Mouse (Mus musculus): ENCODE measurements around the gene Sprr2b. TPM values are rescaled to one million over a fixed set of nuclear protein-coding genes. Genes with fewer than 3 reads are reported as not detected.

Sprr2b gene
- not detected for polyA plus RNA-seq (2015; fragmentation: Illumina TruSeq; extraction: RNeasy Lipid Tissue Mini Kit (QIAGEN cat#74804); ENCODE audit: insufficient read depth, low read depth, low replicate concordance)

GRCm38 (mm10) chr3:92316320-92316719, at the start of gene Sprr2b:
Sprr2b (plus strand) TSS chr3:92316620.

GRCm38 (mm10) chr3:92285101-92285500, 31.3 kb upstream of the Sprr2b start, which contains the start of gene Sprr2a3:
Sprr2a3 (plus strand) TSS chr3:92285417.

GRCm38 (mm10) chr3:92338840-92339239, 22.4 kb downstream of the Sprr2b start, which contains the start of gene Sprr2d:
Sprr2d (plus strand) TSS chr3:92339140.

GRCm38 (mm10) chr3:92351843-92352242, 35.4 kb downstream of the Sprr2b start, which contains the start of gene Sprr2e:
Sprr2e (plus strand) TSS chr3:92352143.

GRCm38 (mm10) chr3:92364887-92365286, 48.5 kb downstream of the Sprr2b start, which contains the start of gene Sprr2f:
Sprr2f (plus strand) TSS chr3:92365187.

Other genes starting within 250 kb of the Sprr2b start
- not detected for gene Lor, start 233.5 kb upstream of the Sprr2b start, polyA plus RNA-seq (2015; fragmentation: Illumina TruSeq; extraction: RNeasy Lipid Tissue Mini Kit (QIAGEN cat#74804); ENCODE audit: insufficient read depth, low read depth, low replicate concordance)
- gene Prr9, start 192.7 kb upstream of the Sprr2b start, polyA plus RNA-seq (2015; fragmentation: Illumina TruSeq; extraction: RNeasy Lipid Tissue Mini Kit (QIAGEN cat#74804); ENCODE audit: insufficient read depth, low read depth, low replicate concordance), result not detected
- gene Lelp1, start 173.9 kb upstream of the Sprr2b start, polyA plus RNA-seq (2015; fragmentation: Illumina TruSeq; extraction: RNeasy Lipid Tissue Mini Kit (QIAGEN cat#74804); ENCODE audit: insufficient read depth, low read depth, low replicate concordance), result not detected
- gene Sprr2a1, start 100.8 kb upstream of the Sprr2b start, polyA plus RNA-seq (2015; fragmentation: Illumina TruSeq; extraction: RNeasy Lipid Tissue Mini Kit (QIAGEN cat#74804); ENCODE audit: insufficient read depth, low read depth, low replicate concordance), result not detected
- not detected for gene Sprr2a2, start 100.7 kb upstream of the Sprr2b start, polyA plus RNA-seq (2015; fragmentation: Illumina TruSeq; extraction: RNeasy Lipid Tissue Mini Kit (QIAGEN cat#74804); ENCODE audit: insufficient read depth, low read depth, low replicate concordance)
- gene Sprr2a3, start 31.2 kb upstream of the Sprr2b start, polyA plus RNA-seq (2015; fragmentation: Illumina TruSeq; extraction: RNeasy Lipid Tissue Mini Kit (QIAGEN cat#74804); ENCODE audit: insufficient read depth, low read depth, low replicate concordance), result not detected
- not detected for gene Sprr2d, start 22.5 kb downstream of the Sprr2b start, polyA plus RNA-seq (2015; fragmentation: Illumina TruSeq; extraction: RNeasy Lipid Tissue Mini Kit (QIAGEN cat#74804); ENCODE audit: insufficient read depth, low read depth, low replicate concordance)
- not detected for gene Sprr2e, start 35.5 kb downstream of the Sprr2b start, polyA plus RNA-seq (2015; fragmentation: Illumina TruSeq; extraction: RNeasy Lipid Tissue Mini Kit (QIAGEN cat#74804); ENCODE audit: insufficient read depth, low read depth, low replicate concordance)
- not detected for gene Sprr2f, start 48.6 kb downstream of the Sprr2b start, polyA plus RNA-seq (2015; fragmentation: Illumina TruSeq; extraction: RNeasy Lipid Tissue Mini Kit (QIAGEN cat#74804); ENCODE audit: insufficient read depth, low read depth, low replicate concordance)
- gene Sprr2h, start 69.1 kb downstream of the Sprr2b start, polyA plus RNA-seq (2015; fragmentation: Illumina TruSeq; extraction: RNeasy Lipid Tissue Mini Kit (QIAGEN cat#74804); ENCODE audit: insufficient read depth, low read depth, low replicate concordance), result not detected
- gene Sprr2i, start 91.4 kb downstream of the Sprr2b start, polyA plus RNA-seq (2015; fragmentation: Illumina TruSeq; extraction: RNeasy Lipid Tissue Mini Kit (QIAGEN cat#74804); ENCODE audit: insufficient read depth, low read depth, low replicate concordance), result not detected
- not detected for gene Sprr2j-ps, start 101.5 kb downstream of the Sprr2b start, polyA plus RNA-seq (2015; fragmentation: Illumina TruSeq; extraction: RNeasy Lipid Tissue Mini Kit (QIAGEN cat#74804); ENCODE audit: insufficient read depth, low read depth, low replicate concordance)
- not detected for gene Gm9774, start 112.8 kb downstream of the Sprr2b start, polyA plus RNA-seq (2015; fragmentation: Illumina TruSeq; extraction: RNeasy Lipid Tissue Mini Kit (QIAGEN cat#74804); ENCODE audit: insufficient read depth, low read depth, low replicate concordance)
- gene Sprr2k, start 116.0 kb downstream of the Sprr2b start, polyA plus RNA-seq (2015; fragmentation: Illumina TruSeq; extraction: RNeasy Lipid Tissue Mini Kit (QIAGEN cat#74804); ENCODE audit: insufficient read depth, low read depth, low replicate concordance), result not detected
- gene Sprr1b, start 122.2 kb downstream of the Sprr2b start, polyA plus RNA-seq (2015; fragmentation: Illumina TruSeq; extraction: RNeasy Lipid Tissue Mini Kit (QIAGEN cat#74804); ENCODE audit: insufficient read depth, low read depth, low replicate concordance), result not detected
- gene Sprr3, start 142.1 kb downstream of the Sprr2b start, polyA plus RNA-seq (2015; fragmentation: Illumina TruSeq; extraction: RNeasy Lipid Tissue Mini Kit (QIAGEN cat#74804); ENCODE audit: insufficient read depth, low read depth, low replicate concordance), result not detected
- gene Sprr1a, start 169.3 kb downstream of the Sprr2b start, polyA plus RNA-seq (2015; fragmentation: Illumina TruSeq; extraction: RNeasy Lipid Tissue Mini Kit (QIAGEN cat#74804); ENCODE audit: insufficient read depth, low read depth, low replicate concordance), result not detected
- gene Sprr4, start 183.9 kb downstream of the Sprr2b start, polyA plus RNA-seq (2015; fragmentation: Illumina TruSeq; extraction: RNeasy Lipid Tissue Mini Kit (QIAGEN cat#74804); ENCODE audit: insufficient read depth, low read depth, low replicate concordance), result not detected
- gene 2310046K23Rik, start 217.9 kb downstream of the Sprr2b start, polyA plus RNA-seq (2015; fragmentation: Illumina TruSeq; extraction: RNeasy Lipid Tissue Mini Kit (QIAGEN cat#74804); ENCODE audit: insufficient read depth, low read depth, low replicate concordance), result not detected